Mouse (Mus musculus): ENCODE measurements around the gene Gm17334.
A peak's percentile ranks its signal among the peaks of the same experiment; 100 is the strongest.

Gm17334 gene

DNA sequence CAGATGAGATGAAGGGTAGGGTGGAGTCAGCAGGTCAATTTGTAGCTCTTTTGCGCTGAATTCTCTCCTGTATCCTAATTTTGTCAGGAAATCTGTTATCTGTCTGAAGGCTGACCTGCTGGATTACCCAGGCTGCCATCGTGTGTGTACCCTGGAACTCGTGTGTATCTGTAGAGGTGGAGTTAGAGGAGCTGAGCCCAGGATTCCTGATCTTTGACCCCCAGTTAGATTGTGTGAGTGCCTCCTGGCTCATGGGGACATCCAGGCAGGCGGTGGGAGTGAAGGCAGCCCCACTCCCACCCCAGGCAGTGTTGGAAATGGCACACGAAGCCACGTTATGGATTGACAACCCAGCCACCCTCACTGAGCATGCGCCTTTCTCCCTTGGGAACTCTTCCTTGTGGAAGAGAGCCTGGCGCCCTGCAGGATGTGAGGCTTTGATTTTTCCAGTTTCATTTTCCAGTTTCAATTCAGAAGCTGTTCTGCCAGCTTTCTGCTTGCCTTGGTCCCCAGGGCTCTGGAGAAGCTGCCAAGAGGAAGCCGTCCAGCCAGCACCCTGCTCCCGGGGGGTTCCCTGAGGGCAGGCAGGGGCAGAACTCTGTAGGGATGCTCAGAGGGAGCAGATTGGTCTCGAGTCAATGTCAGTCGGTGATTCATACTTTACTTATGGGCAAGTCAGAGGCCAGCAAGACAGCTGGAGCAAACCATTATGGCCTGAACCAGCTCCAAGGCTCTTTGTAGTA lies 23.6 kb upstream of the Gm17334 start:
- DNase-seq (ENCODE audit: low spot score): peak; percentile 55

DNA sequence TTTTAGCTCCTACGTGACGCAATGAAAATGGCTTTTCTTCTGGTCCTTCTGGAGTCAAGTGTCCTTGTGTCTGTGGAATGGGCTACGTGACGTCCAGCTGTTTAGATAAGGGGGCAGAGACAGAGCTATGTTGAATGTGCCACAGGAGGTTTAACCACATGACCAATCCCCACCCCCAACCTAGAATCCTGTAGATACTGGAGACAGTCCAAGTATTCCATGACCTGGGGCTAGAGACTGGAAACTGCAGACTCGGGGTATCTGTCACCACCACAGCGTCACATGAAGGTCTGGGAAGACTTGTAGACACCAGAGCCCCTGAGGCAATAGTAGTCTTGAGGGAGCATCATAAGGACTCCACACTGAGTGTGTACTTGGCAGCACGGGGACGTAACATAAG lies 22.8 kb upstream of the Gm17334 start:
- no peak for DNase-seq (ENCODE audit: low spot score)

GRCm38 (mm10) chr11:53794671-53795557 lies 21.9 kb upstream of the Gm17334 start:
- DNase-seq (ENCODE audit: low spot score): no peak

GRCm38 (mm10) chr11:53794015-53794414 lies 21.0 kb upstream of the Gm17334 start:
- DNase-seq (ENCODE audit: low spot score): no peak

DNA sequence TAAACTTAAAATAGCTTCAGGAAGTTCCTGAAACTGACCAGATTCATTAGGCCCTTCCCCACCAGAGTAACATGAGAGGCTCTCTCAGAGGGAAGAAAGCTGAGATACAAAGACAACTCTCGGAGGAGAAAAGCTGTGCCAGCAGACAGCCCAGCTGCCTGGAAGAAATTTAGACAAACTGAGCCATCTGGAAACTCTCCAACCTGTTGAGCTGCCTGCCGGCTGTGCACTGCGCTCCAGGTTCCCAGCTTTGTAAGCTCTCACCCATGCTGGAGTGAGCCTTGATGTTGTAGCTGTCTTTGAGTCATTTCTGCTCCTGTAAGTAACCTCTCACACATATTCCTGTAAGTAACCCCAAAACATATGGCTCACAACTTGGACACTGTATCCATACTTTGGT lies 20.0 kb upstream of the Gm17334 start:
- no peak for DNase-seq (ENCODE audit: low spot score)

DNA sequence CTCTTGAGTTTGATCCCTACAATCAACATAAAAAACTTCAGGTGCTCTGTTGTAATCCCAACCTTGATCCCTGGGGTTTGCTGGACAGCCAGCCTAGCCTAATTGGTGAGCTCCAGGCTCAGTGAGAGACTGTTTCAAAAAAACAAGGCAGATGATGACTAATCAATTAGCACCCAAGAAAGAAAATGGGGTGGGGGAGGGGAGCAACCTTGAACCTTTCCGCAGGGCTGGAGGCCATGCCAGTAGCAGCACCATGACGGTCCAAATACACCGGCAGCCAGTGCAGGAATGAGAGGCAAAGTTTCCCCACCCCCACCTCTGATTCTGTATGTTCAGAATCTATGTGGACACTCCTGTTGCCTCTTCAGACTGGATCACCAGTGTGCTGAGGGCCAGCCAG lies 16.3 kb upstream of the Gm17334 start:
- no peak for DNase-seq (ENCODE audit: low spot score)

DNA sequence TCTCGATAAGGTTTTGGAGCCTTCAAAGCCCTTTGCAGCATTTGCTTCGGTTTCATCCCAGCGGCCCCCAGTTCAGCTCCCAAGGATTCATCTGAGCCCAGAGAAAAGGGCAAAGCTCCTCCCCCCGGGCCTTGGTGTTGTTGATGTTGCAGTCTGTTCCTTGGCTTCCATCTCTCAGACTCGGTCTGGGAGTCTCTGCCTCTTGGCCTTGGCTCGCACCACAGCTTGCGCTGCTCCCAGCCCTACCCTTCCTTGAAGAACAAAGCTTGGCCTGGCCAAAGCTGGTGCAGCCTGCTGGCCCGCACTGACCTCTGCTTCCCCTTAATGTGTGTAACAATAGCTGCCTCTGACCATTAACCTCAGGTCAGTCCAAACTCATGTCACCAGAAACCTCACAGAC lies 15.2 kb upstream of the Gm17334 start:
- DNase-seq (ENCODE audit: low spot score): peak; percentile 77

- DNase-seq (ENCODE audit: low spot score): no peak
Measured at GRCm38 (mm10) chr11:53786058-53787031, 13.4 kb upstream of the Gm17334 start.

DNA sequence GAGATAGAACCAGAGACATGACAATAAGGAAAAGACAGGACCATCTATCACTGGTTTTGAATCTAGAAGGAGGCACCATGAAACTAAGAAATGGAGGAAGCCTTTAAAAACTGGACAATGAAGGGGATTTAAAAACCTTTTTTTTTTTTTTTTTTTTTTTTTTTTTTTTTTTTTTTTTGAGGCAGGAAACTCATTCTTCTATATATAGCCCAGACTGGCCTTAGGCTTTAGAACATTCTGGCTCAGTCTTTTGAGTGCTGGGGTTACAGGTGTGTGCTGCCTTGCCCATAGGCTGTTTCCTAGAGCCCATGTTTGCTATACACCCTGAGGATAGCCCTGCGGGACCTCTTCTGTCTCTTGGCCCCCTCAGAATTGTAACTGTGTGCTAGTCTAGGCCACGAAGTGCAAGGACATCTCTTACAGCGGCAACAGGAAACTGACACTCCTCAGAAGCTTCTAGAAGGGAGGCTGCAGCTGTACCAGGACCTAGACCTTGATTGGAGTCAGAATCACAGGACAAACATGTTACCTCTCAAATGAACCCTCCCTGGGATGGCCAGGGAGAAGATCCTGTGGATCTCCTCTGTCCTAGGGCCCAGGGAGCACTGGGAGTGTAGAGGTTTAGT lies 12.4 kb upstream of the Gm17334 start:
- no peak for DNase-seq (ENCODE audit: low spot score)

GRCm38 (mm10) chr11:53783288-53783687 lies 10.3 kb upstream of the Gm17334 start:
- DNase-seq (ENCODE audit: low spot score): no peak

DNA sequence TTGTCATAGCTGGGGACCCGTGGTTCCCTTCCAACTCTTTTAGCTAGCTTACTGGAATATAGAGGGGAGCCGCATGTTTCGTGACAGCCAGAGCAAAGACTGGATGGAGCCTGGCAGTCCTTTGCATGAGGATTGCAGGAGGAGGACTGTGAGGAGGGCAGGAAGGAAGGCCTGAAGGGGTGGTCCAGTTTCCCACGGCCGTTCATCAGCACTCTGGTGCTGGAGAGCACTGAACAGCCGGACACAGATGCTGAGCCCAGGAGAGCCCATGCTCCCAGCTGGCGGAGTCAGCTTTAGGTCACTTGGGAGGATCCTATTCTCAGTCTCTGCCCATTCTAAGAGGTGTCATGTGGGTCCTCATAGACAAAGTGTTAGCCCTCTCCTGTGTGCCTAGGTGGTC lies 9.0 kb upstream of the Gm17334 start:
- DNase-seq (ENCODE audit: low spot score): no peak

DNA sequence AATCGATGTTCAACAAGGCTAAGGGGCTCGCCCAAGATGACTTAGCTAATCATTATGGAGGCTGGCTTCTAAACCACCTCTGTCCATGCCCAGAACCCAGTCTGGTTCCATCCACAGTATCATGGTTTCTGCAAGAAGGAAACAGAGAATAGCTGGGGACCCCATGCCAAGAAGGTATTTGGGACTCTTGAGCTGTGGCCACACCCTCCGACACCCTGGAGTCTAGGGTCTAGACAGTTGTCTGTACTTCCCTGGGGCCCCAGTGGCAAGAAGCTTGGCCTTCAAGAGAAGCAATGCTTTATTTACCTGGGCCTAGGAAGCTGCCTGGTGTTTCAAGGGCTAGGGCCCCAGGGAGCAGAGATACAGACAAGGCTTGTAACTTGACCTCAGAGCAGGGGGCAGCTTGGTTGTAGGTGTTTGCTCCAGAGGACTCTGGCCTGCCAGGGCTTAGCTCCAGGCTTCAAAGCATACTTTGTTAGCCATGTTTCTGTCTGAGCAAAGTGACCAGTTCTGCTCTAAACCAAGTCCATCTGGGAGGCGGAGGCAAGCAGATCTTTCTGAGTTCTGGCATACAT lies 8.3 kb upstream of the Gm17334 start:
- no peak for DNase-seq (ENCODE audit: low spot score)

- no peak for DNase-seq (ENCODE audit: low spot score)
Measured at GRCm38 (mm10) chr11:53780262-53780661, 7.3 kb upstream of the Gm17334 start.

DNA sequence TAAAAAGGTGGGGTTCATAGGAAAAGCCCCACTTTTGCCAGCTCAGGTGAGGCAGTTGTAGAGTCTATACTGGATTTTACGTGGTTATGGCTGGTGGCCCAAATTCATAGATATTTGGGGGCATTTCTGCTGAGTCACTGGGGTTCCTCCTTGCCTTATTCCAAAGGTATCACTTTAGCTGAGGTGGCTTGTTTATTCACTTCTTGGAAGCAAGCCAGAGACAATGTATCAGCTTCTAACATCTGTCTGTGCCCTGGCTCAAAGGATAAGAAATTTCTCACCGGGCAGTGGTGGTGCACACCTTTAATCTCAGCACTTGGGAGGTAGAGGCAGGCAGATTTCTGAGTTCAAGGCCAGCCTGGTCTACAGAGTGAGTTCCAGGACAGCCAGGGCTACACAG lies 6.8 kb upstream of the Gm17334 start:
- DNase-seq (ENCODE audit: low spot score): no peak

- DNase-seq (ENCODE audit: low spot score): no peak
Measured at GRCm38 (mm10) chr11:53778455-53778854, 5.5 kb upstream of the Gm17334 start.

GRCm38 (mm10) chr11:53777736-53778135 lies 4.7 kb upstream of the Gm17334 start:
- DNase-seq (ENCODE audit: low spot score): no peak

GRCm38 (mm10) chr11:53774659-53775255 lies 1.8 kb upstream of the Gm17334 start:
- no peak for DNase-seq (ENCODE audit: low spot score)

DNA sequence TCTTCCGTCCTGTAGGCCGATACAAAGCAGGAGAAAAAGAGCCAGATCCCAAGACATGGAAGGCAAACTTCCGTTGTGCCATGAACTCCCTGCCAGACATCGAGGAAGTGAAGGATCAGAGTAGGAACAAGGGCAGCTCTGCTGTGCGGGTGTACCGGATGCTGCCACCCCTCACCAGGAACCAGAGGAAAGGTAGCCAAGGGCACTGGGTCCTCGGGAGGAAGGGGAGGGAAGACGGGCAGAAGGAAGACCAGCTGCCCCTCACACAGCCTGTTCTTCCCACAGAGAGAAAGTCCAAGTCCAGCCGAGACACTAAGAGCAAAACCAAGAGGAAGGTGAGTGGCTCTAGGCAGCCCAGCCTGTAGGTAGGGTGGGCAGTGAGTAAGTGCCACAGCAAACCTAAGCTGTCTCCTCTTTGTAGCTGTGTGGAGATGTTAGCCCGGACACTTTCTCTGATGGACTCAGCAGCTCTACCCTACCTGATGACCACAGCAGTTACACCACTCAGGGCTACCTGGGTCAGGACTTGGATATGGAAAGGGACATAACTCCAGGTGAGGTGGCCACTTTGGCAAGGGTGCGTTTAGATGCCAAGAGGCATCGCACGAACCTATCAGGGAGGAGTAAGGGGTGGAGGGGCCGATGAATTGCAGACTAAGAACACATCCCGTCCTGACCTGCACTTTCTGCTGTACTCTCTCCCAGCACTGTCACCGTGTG lies 814 bp upstream of the Gm17334 start:
- DNase-seq (ENCODE audit: low spot score): no peak

DNA sequence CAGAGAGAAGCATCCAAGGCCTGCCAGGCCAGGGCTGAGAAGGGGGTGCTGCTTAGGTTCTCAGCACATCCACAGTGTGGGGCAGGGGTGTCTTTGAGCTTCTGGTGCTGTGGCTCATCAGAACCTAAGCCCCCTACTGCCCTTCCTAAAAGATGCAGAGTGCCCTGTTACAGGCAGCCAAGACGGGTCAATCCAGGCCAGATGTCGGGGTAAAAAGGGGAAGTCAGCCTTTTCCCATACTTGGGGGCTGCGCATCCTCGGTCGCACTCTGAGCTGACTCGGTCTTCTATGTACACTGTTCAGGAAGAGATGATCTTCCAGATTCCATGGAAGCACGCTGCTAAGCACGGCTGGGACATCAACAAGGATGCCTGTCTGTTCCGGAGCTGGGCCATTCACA lies 451 bp downstream of the Gm17334 start:
- DNase-seq (ENCODE audit: low spot score): no peak
